Mouse (Mus musculus): ENCODE data around the gene Neil3. TPM values are rescaled to one million over a fixed set of nuclear protein-coding genes. Genes with fewer than 3 reads are reported as not detected.

Neil3 gene
- polyA plus RNA-seq, 1 experiment: 4.7 TPM

Other genes starting within 250 kb of the Neil3 start
- 38.4 TPM for gene Aga, start 127.3 kb downstream of the Neil3 start, polyA plus RNA-seq (2012; fragmentation: generic; extraction: Trizol)